Mouse (Mus musculus): Measurements from ENCODE around the gene Dpf3. TPM values are rescaled to one million over a fixed set of nuclear protein-coding genes. Genes with fewer than 3 reads are reported as not detected.
A peak's percentile ranks its signal among the peaks of the same experiment; 100 is the strongest.

Dpf3 gene
- total RNA-seq, 1 experiment from 2014 or later = 10.6 TPM

GRCm38 (mm10) chr12:83496336-83496735 is 8.8 kb upstream of the Dpf3 start:
- no peak for DNase-seq

- DNase-seq = no peak
These were observed 8.4 kb upstream of the Dpf3 start for GRCm38 (mm10) chr12:83495961-83496282.

GRCm38 (mm10) chr12:83495248-83495960 is 7.9 kb upstream of the Dpf3 start:
- no peak for DNase-seq

- peak; percentile 62 for DNase-seq
These were observed 6.7 kb upstream of the Dpf3 start for GRCm38 (mm10) chr12:83494196-83494595.

- DNase-seq = no peak
These were observed 5.3 kb upstream of the Dpf3 start for GRCm38 (mm10) chr12:83492808-83493207.

- DNase-seq = peak; percentile 24
These were observed 4.1 kb upstream of the Dpf3 start for GRCm38 (mm10) chr12:83491609-83492008.

- no peak for DNase-seq
These were observed 2.2 kb upstream of the Dpf3 start for GRCm38 (mm10) chr12:83489748-83490147.

- peak; percentile 26 for DNase-seq
These were observed 860 bp upstream of the Dpf3 start for GRCm38 (mm10) chr12:83488211-83488941.

- peak; percentile 76 for DNase-seq
These were observed 650 bp downstream of the Dpf3 start for GRCm38 (mm10) chr12:83486671-83487461.

GRCm38 (mm10) chr12:83485911-83486670 is 1.4 kb downstream of the Dpf3 start:
- DNase-seq = peak; percentile 37

GRCm38 (mm10) chr12:83484855-83485745 is 2.4 kb downstream of the Dpf3 start:
- DNase-seq = no peak

- DNase-seq = no peak
These were observed 3.9 kb downstream of the Dpf3 start for GRCm38 (mm10) chr12:83483653-83484052.

- no peak for DNase-seq
These were observed 6.1 kb downstream of the Dpf3 start for GRCm38 (mm10) chr12:83481439-83481838.

- no peak for DNase-seq
These were observed 7.6 kb downstream of the Dpf3 start for GRCm38 (mm10) chr12:83479818-83480401.

- DNase-seq = no peak
These were observed 8.4 kb downstream of the Dpf3 start for GRCm38 (mm10) chr12:83479140-83479539.

GRCm38 (mm10) chr12:83476277-83476676 is 11.2 kb downstream of the Dpf3 start:
- no peak for DNase-seq

- no peak for DNase-seq
These were observed 12.1 kb downstream of the Dpf3 start for GRCm38 (mm10) chr12:83475419-83475818.

GRCm38 (mm10) chr12:83473987-83474600 is 13.4 kb downstream of the Dpf3 start:
- no peak for DNase-seq

- no peak for DNase-seq
These were observed 15.8 kb downstream of the Dpf3 start for GRCm38 (mm10) chr12:83471760-83472159.

- DNase-seq = no peak
These were observed 17.4 kb downstream of the Dpf3 start for GRCm38 (mm10) chr12:83470085-83470484.
